Mouse (Mus musculus) liver, postnatal 0 days (tissue): ENCODE results near the gene Chst1. TPM values are rescaled to one million over a fixed set of nuclear protein-coding genes. Genes with fewer than 3 reads are reported as not detected.

ENCODE experiments used
- ATAC-seq: fragments of 200-750 bp; cut with Nextera tagmentation; 2 replicates; pipeline ENCODE4 v1.8.0; 2017; ENCODE audit warnings: mild to moderate bottlenecking, moderate library complexity
- DNase-seq: peaks from one replicate; pipeline ENCODE4 v3.0.0-alpha.2; 2016
- H3K27ac ChIP-seq: fragments of 300-500 bp; sonication (generic); 2 replicates; pipeline ENCODE4 v1.5.1; 2014; ENCODE audit warnings: antibody characterized with exemption, moderate library complexity, mild to moderate bottlenecking, low read depth
- H3K27me3 ChIP-seq: fragments of 300-500 bp; sonication (generic); 2 replicates; pipeline ENCODE4 v1.6.1; 2014; ENCODE audit warnings: low read length, control low read depth, mixed read lengths; ENCODE audit not compliant: insufficient read depth
- H3K36me3 ChIP-seq: fragments of 300-500 bp; sonication (generic); replicated peaks from 2 replicates; pipeline ENCODE4 v1.6.1; 2014; ENCODE audit warnings: mild to moderate bottlenecking, control low read depth, low read length, moderate library complexity, mixed read lengths; ENCODE audit not compliant: insufficient read depth
- H3K4me1 ChIP-seq: fragments of 300-500 bp; sonication (generic); 2 replicates; pipeline ENCODE4 v1.6.1; 2014; ENCODE audit warnings: antibody characterized with exemption, mild to moderate bottlenecking, control low read depth; ENCODE audit not compliant: insufficient read depth
- H3K4me2 ChIP-seq: fragments of 300-500 bp; sonication (generic); 2 replicates; pipeline ENCODE4 v1.6.1; 2014; ENCODE audit warnings: low read depth, mild to moderate bottlenecking, low read length, moderate library complexity, mixed read lengths
- H3K4me3 ChIP-seq: fragments of 300-500 bp; sonication (generic); 2 replicates; pipeline ENCODE4 v1.5.1; 2014; ENCODE audit warnings: low read depth, low read length
- H3K9ac ChIP-seq: fragments of 300-500 bp; sonication (generic); replicated peaks from 2 replicates; pipeline ENCODE4 v1.6.1; 2014; ENCODE audit warnings: mild to moderate bottlenecking, moderate library complexity
- H3K9me3 ChIP-seq: fragments of 300-500 bp; sonication (generic); 2 replicates; pipeline ENCODE4 v1.6.1; 2016; ENCODE audit warnings: mild to moderate bottlenecking, control low read depth, low read length, mixed read lengths
- CTCF ChIP-seq: sonication (generic); IDR thresholded peaks from 2 replicates; pipeline ENCODE4 v1.5.1; 2016; ENCODE audit warnings: antibody characterized with exemption, low read depth
- EP300 ChIP-seq: IDR thresholded peaks from 2 replicates; pipeline ENCODE4 v1.6.1; 2016; ENCODE audit warnings: antibody characterized with exemption, low read depth, mild to moderate bottlenecking
- WGBS: fragments of 180-500 bp; shearing (Covaris S2); extraction: QIAGEN DNeasy Blood & Tissue Kit; methylation state at CpG from one replicate; pipeline ENCODE4 v1.1.7; 2014; ENCODE audit not compliant: insufficient replicate concordance; 5-methylcytosine and 5-hydroxymethylcytosine counted together
- microRNA-seq: library from miRNA; unstranded; fragments of <30 nt; microRNA quantifications from one replicate; pipeline ENCODE4, GENCODE M21; 2016
- polyA plus RNA-seq: library from polyadenylated mRNA; unstranded; fragments of >200 nt; fragmentation: Nextera tagmentation; extraction: Ambion mirVana; gene quantifications from 2 replicates; pipeline ENCODE4 v1.2.1, GENCODE M21; 2015

Chst1 gene
- polyA plus RNA-seq, 1 experiment from 2014 or later, result 0.06 TPM

DNA sequence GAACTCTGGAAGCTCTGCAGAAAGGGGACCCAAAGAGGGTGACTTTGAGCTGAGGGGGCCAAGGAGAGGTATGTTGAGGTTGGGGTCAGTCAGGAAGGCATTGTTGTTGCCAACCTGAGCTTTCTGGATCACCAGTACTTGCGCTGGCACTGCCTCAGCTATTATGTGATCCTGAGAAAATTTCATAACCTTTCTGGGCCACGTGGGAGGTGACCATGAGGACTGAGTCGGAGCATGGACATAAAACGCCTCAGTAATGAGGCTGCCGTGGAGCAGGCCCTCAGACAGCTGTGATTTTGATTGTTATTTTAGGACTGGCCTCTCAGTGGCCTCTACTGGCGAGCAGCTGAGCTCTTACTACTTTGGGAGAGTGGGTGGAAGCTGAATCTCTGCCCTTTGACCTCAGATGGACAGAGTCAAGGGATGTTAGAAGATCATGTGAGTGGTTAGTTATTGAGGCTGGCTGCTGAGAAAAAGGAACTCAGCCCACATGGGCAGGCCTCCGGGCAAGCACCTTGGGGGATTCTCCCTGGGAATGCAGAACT is 60.1 kb downstream of the Chst1 start:
- Histone ChIP-seq H3K27me3 (no peaks in the 10 kb centered on the region), H3K36me3 (no peaks in the 10 kb centered on the region), H3K4me3 (no peak overlapping the region), H3K4me2 (no peak overlapping the region), H3K4me1 (no peaks in the 10 kb centered on the region), H3K9ac (no peak overlapping the region), H3K9me3 (no peaks in the 10 kb centered on the region), H3K27ac (no peak overlapping the region)
- ATAC-seq (no peak), DNase-seq (no peak)
- WGBS, result 69% methylated on average over 7 of the region's 7 CpGs
- no peak for TF ChIP-seq CTCF
- no peak for TF ChIP-seq EP300

DNA sequence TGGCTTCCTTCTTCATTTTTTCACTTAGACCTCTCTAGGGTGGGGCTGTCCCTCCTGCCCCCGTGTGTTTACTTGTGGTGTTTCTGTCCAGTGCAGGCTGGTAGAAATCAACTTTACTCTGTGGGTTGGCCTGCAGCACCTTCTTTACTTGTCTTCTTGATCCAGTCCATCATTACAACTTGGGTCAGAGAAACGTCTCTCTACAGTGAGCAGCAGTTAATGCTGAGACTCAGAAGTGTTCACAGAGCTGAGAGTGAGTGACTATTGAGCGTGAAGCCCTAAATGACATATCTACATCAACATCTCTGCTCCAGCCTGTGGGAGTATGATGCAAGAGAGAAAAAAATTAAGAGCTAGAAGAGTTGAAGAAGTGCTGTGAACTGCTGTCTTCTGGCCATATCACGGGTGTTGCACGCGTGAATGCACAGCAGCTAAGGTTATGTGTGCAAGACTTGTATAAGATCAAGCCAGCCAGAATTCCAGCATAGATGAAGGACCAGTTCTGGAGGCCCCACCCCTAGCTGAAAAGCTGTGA is 63.1 kb downstream of the Chst1 start:
- Histone ChIP-seq H3K4me3 (no peak overlapping the region), H3K36me3 (no peaks in the 10 kb centered on the region), H3K27me3 (no peaks in the 10 kb centered on the region), H3K9me3 (no peaks in the 10 kb centered on the region), H3K4me2 (no peak overlapping the region), H3K9ac (no peak overlapping the region), H3K27ac (no peak overlapping the region), H3K4me1 (no peaks in the 10 kb centered on the region)
- DNase-seq (no peak), ATAC-seq (no peak)
- 65% methylated on average over 6 of the region's 6 CpGs for whole genome bisulfite sequencing
- TF ChIP-seq CTCF, result no peak
- TF ChIP-seq EP300, result no peak

Small RNAs within 50 kb of the gene (microRNA-seq; reads per million reads assigned to microRNA genes)
- gene Mir7221, result not detected
- gene Mir7222, result not detected

Other genes starting within 250 kb of the Chst1 start
- gene Pex16, start 225.0 kb upstream of the Chst1 start, polyA plus RNA-seq, result 90.6 and 95.6 TPM in 2 replicates
- 2.7 and 3.5 TPM in 2 replicates for gene Large2, start 224.8 kb upstream of the Chst1 start, polyA plus RNA-seq
- 1.9 and 2.1 TPM in 2 replicates for gene 1700029I15Rik, start 217.2 kb upstream of the Chst1 start, polyA plus RNA-seq
- 2.6 and 2.8 TPM in 2 replicates for gene Mapk8ip1, start 198.4 kb upstream of the Chst1 start, polyA plus RNA-seq
- gene Cry2, start 165.7 kb upstream of the Chst1 start, polyA plus RNA-seq, result 9.6 and 11.9 TPM in 2 replicates
- 9.0 and 9.3 TPM in 2 replicates for gene Slc35c1, start 139.2 kb upstream of the Chst1 start, polyA plus RNA-seq